Mouse (Mus musculus) urinary bladder, adult 2 months (tissue): ENCODE results near the gene Gchfr. TPM values are rescaled to one million over a fixed set of nuclear protein-coding genes. Genes with fewer than 3 reads are reported as not detected.

Source experiments
- polyA plus RNA-seq: library from polyadenylated mRNA; depleted of rRNA; stranded (reverse); fragments of >200 nt; gene quantifications from 2 replicates; pipeline ENCODE4 v1.2.3, GENCODE M21; 2012; rRNA removed

Gene Gchfr
- polyA plus RNA-seq, 1 experiment: 0.54 TPM

Other genes with a start within 250 kb of the Gchfr start
- gene Chst14, start 241.3 kb upstream of the Gchfr start, polyA plus RNA-seq: 19.9 and 20.7 TPM in 2 replicates
- gene Ccdc32, start 138.4 kb upstream of the Gchfr start, polyA plus RNA-seq: 18.8 and 19.3 TPM in 2 replicates
- gene Rpusd2, start 133.0 kb upstream of the Gchfr start, polyA plus RNA-seq: 2.9 and 3.5 TPM in 2 replicates
- 0.22 and 0.37 TPM in 2 replicates for gene Knl1, start 120.7 kb upstream of the Gchfr start, polyA plus RNA-seq
- 1.6 and 2.5 TPM in 2 replicates for gene Rad51, start 55.0 kb upstream of the Gchfr start, polyA plus RNA-seq
- gene Rmdn3, start 10.7 kb upstream of the Gchfr start, polyA plus RNA-seq: 27.0 and 27.9 TPM in 2 replicates
- gene Gm14137, start 6.7 kb downstream of the Gchfr start, polyA plus RNA-seq: not detected in 2 replicates
- 49.1 and 55.7 TPM in 2 replicates for gene Zfyve19, start 40.8 kb downstream of the Gchfr start, polyA plus RNA-seq
- 30.1 and 32.4 TPM in 2 replicates for gene Dnajc17, start 41.0 kb downstream of the Gchfr start, polyA plus RNA-seq
- gene Ppp1r14d, start 62.1 kb downstream of the Gchfr start, polyA plus RNA-seq: 0.72 and 1.4 TPM in 2 replicates
- 157 and 160 TPM in 2 replicates for gene Spint1, start 69.6 kb downstream of the Gchfr start, polyA plus RNA-seq
- 31.2 and 34.1 TPM in 2 replicates for gene Rhov, start 103.5 kb downstream of the Gchfr start, polyA plus RNA-seq
- 15.9 and 17.9 TPM in 2 replicates for gene Vps18, start 121.0 kb downstream of the Gchfr start, polyA plus RNA-seq
- gene Dll4, start 158.0 kb downstream of the Gchfr start, polyA plus RNA-seq: 5.5 and 6.4 TPM in 2 replicates
- 1.4 and 1.5 TPM in 2 replicates for gene Chac1, start 183.5 kb downstream of the Gchfr start, polyA plus RNA-seq